Mouse (Mus musculus) testis, adult 2 months (tissue): ENCODE measurements around the gene Endog. TPM values are rescaled to one million over a fixed set of nuclear protein-coding genes. Genes with fewer than 3 reads are reported as not detected.
"Not testable (repeated sequence)": the region's sequence is repeated elsewhere in the genome, so short reads cannot be mapped to it uniquely, and the experiment has no call there.

ENCODE experiments used
- H3K27ac ChIP-seq: fragments of 200-500 bp; 2 replicates; pipeline ENCODE4 v1.5.1; 2012; ENCODE audit warnings: low read depth, low read length; ENCODE audit not compliant: control insufficient read depth, insufficient read depth
- H3K27me3 ChIP-seq: fragments of 200-500 bp; 2 replicates; pipeline ENCODE4 v1.6.1; 2012; ENCODE audit warnings: mild to moderate bottlenecking, low read length, moderate library complexity; ENCODE audit not compliant: control insufficient read depth, insufficient read depth
- H3K36me3 ChIP-seq: fragments of 200-500 bp; 2 replicates; pipeline ENCODE4 v1.6.1; 2012; ENCODE audit warnings: mild to moderate bottlenecking, low read length; ENCODE audit not compliant: control insufficient read depth, insufficient read depth
- H3K4me1 ChIP-seq: fragments of 200-500 bp; 2 replicates; pipeline ENCODE4 v1.6.1; 2012; ENCODE audit warnings: low read length; ENCODE audit not compliant: control insufficient read depth, insufficient read depth
- H3K4me3 ChIP-seq: fragments of 200-500 bp; 2 replicates; pipeline ENCODE4 v1.5.1; 2012; ENCODE audit warnings: low read depth, mild to moderate bottlenecking, low read length, moderate library complexity, mixed read lengths; ENCODE audit not compliant: control insufficient read depth
- CTCF ChIP-seq: fragments of 200-500 bp; IDR thresholded peaks from 2 replicates; pipeline ENCODE4 v1.5.1; 2012; ENCODE audit warnings: low read depth, mild to moderate bottlenecking, inconsistent platforms, low read length, moderate library complexity; ENCODE audit not compliant: control insufficient read depth, insufficient read depth, insufficient replicate concordance
- POLR2A ChIP-seq: fragments of 200-500 bp; IDR thresholded peaks from 2 replicates; pipeline ENCODE4 v1.6.1; 2012; ENCODE audit warnings: low read depth, mild to moderate bottlenecking, inconsistent platforms, low read length, moderate library complexity; ENCODE audit not compliant: control insufficient read depth
- polyA plus RNA-seq: library from polyadenylated mRNA; depleted of rRNA; stranded (reverse); fragments of >200 nt; gene quantifications from 2 replicates; pipeline ENCODE4 v1.2.3, GENCODE M21; 2012

The Endog gene
- polyA plus RNA-seq, 1 experiment: 2.4 TPM

- Histone ChIP-seq H3K27me3 (no peaks in the 10 kb centered on the region), H3K4me3 (peak overlapping the region; percentile 99), H3K4me1 (peaks cover 10% of the 10 kb centered on the region), H3K36me3 (peaks cover 2% of the 10 kb centered on the region; the same call in 1 of the 2 replicates), H3K27ac (peak overlapping the region; percentile 99)
- TF ChIP-seq CTCF (no peak), POLR2A (no peak)
Measured at GRCm38 (mm10) chr2:30132801-30133612, 38.3 kb upstream of the Endog start.

- H3K36me3 ChIP-seq: peaks cover 2% of the 10 kb centered on the region; the same call in 1 of the 2 replicates
Measured at GRCm38 (mm10) chr2:30133613-30134377, 37.5 kb upstream of the Endog start, which contains the start of gene Tbc1d13. Tbc1d13 (plus strand) TSS chr2:30133746.

GRCm38 (mm10) chr2:30134378-30134711, 36.9 kb upstream of the Endog start:
- peak overlapping the region; percentile 99 for H3K4me3 ChIP-seq
- TF ChIP-seq CTCF: no peak
- TF ChIP-seq POLR2A: no peak
- no peak overlapping the region for H3K27ac ChIP-seq
- no peaks in the 10 kb centered on the region for H3K27me3 ChIP-seq
- H3K36me3 ChIP-seq: peaks cover 2% of the 10 kb centered on the region; the same call in 1 of the 2 replicates
- peaks cover 10% of the 10 kb centered on the region for H3K4me1 ChIP-seq

More at GRCm38 (mm10) chr2:30133613-30134377, 37.5 kb upstream of the Endog start, which contains the start of gene Tbc1d13:
- no peaks in the 10 kb centered on the region for H3K27me3 ChIP-seq
- H3K4me1 ChIP-seq: peaks cover 10% of the 10 kb centered on the region
- TF ChIP-seq POLR2A (peak; percentile 100), CTCF (no peak)
- H3K4me3 ChIP-seq: peak within 1 kb of the TSS; percentile 99
- H3K27ac ChIP-seq: peak within 1 kb of the TSS; percentile 99

- no peaks in the 10 kb centered on the region for H3K27me3 ChIP-seq
- no peak overlapping the region for H3K27ac ChIP-seq
- TF ChIP-seq POLR2A (no peak), CTCF (no peak)
- H3K4me3 ChIP-seq: no peak overlapping the region
- peaks cover 2% of the 10 kb centered on the region for H3K36me3 ChIP-seq
- peaks cover 10% of the 10 kb centered on the region for H3K4me1 ChIP-seq
Measured at GRCm38 (mm10) chr2:30134928-30135620, 36.2 kb upstream of the Endog start.

- Histone ChIP-seq H3K27me3 (no peaks in the 10 kb centered on the region), H3K36me3 (peaks cover 6% of the 10 kb centered on the region), H3K27ac (no peak overlapping the region), H3K4me1 (peaks cover 10% of the 10 kb centered on the region), H3K4me3 (no peak overlapping the region)
- no peak for TF ChIP-seq CTCF
- TF ChIP-seq POLR2A: no peak
Measured at GRCm38 (mm10) chr2:30136458-30136857, 34.8 kb upstream of the Endog start.

- H3K4me1 ChIP-seq, H3K36me3 ChIP-seq: not testable (repeated sequence)
Measured at GRCm38 (mm10) chr2:30140021-30140420, 31.3 kb upstream of the Endog start.

GRCm38 (mm10) chr2:30144436-30144835, 26.9 kb upstream of the Endog start:
- TF ChIP-seq CTCF (no peak), POLR2A (no peak)
- Histone ChIP-seq H3K36me3 (peaks cover 5% of the 10 kb centered on the region), H3K4me3 (no peak overlapping the region), H3K27ac (no peak overlapping the region), H3K27me3 (no peaks in the 10 kb centered on the region), H3K4me1 (no peaks in the 10 kb centered on the region)

More at GRCm38 (mm10) chr2:30140021-30140420, 31.3 kb upstream of the Endog start:
- not testable (repeated sequence) for H3K27ac ChIP-seq, H3K4me3 ChIP-seq, H3K27me3 ChIP-seq
